Comparison of ENCODE assay signal across 8 mouse cellular contexts in genomic region chr5:36529698-36530097, GRCm38 (mm10). TPM values are rescaled to one million over a fixed set of nuclear protein-coding genes. Genes with fewer than 3 reads are reported as not detected.
A peak's percentile ranks its signal among the peaks of the same experiment; 100 is the strongest.
DNase-seq lines count a peak whose midpoint lies in the region; ATAC-seq and TF ChIP-seq lines count a peak whose summit lies in the region.

No protein-coding gene starts in this region.

- peak overlapping the region; percentile 82 for H3K4me2 ChIP-seq in heart, embryonic 11.5 days
- H3K4me2 ChIP-seq in forebrain, embryonic 11.5 days (ENCODE audit: low read depth, low read length, severe bottlenecking) = peak overlapping the region; percentile 82
- H3K4me2 ChIP-seq in liver, embryonic 13.5 days = peak overlapping the region; percentile 95

- peak overlapping the region; percentile 79 for H3K4me3 ChIP-seq in heart, embryonic 11.5 days (ENCODE audit: low read depth, low read length)
- peak overlapping the region; percentile 55 for H3K4me3 ChIP-seq in C2C12 (ENCODE audit: insufficient read depth, poor library complexity, severe bottlenecking)
- peak overlapping the region; percentile 78 for H3K4me3 ChIP-seq in forebrain, embryonic 11.5 days (ENCODE audit: low read depth, low read length)
- H3K4me3 ChIP-seq in liver, embryonic 13.5 days (replicated peaks) = peak overlapping the region; percentile 80

- H3K27ac ChIP-seq in heart, embryonic 11.5 days (ENCODE audit: low read depth, low read length) = no peak overlapping the region
- H3K27ac ChIP-seq in forebrain, embryonic 11.5 days (ENCODE audit: low read depth, low read length) = no peak overlapping the region
- H3K27ac ChIP-seq in liver, embryonic 13.5 days = peak overlapping the region; percentile 59

- no peak for DNase-seq in heart, adult 8-10 months (ENCODE audit: low spot score)
- DNase-seq in forebrain, embryonic 11.5 days (ENCODE audit: low spot score) = no peak
- DNase-seq in liver, embryonic 13.5 days = no peak
- DNase-seq in adrenal gland, postnatal 25 days = no peak
- DNase-seq in adipocyte (ENCODE audit: low spot score) = no peak
- no peak for DNase-seq in spleen, adult 12 weeks (ENCODE audit: low spot score)

- peaks cover 17% of the 10 kb centered on the region for H3K4me1 ChIP-seq in heart, embryonic 11.5 days (ENCODE audit: control insufficient read depth, insufficient read depth, low read length)
- H3K4me1 ChIP-seq in forebrain, embryonic 11.5 days (replicated peaks; ENCODE audit: control insufficient read depth, insufficient read depth, low read length) = peaks cover 10% of the 10 kb centered on the region
- peaks cover 53% of the 10 kb centered on the region for H3K4me1 ChIP-seq in liver, embryonic 13.5 days (replicated peaks)

- peak overlapping the region; percentile 84 for H3ac ChIP-seq in C2C12 (ENCODE audit: control insufficient read depth, insufficient read length, low read depth)

- H3K79me2 ChIP-seq in C2C12 (ENCODE audit: control insufficient read depth, insufficient read depth) = peaks cover 32% of the 10 kb centered on the region

- WGBS in heart, embryonic 11.5 days (ENCODE audit: insufficient replicate concordance) = 9% methylated on average over 5 of the region's 5 CpGs
- WGBS in forebrain, embryonic 11.5 days = 10% methylated on average over 5 of the region's 5 CpGs
- WGBS in liver, embryonic 13.5 days (ENCODE audit: insufficient replicate concordance) = 18% methylated on average over 5 of the region's 5 CpGs

- no peaks in the 10 kb centered on the region for H3K79me3 ChIP-seq in C2C12 (ENCODE audit: low read depth)

- H3K9me3 ChIP-seq in heart, embryonic 11.5 days (replicated peaks; ENCODE audit: control insufficient read depth, low read length) = no peaks in the 10 kb centered on the region
- no peaks in the 10 kb centered on the region for H3K9me3 ChIP-seq in forebrain, embryonic 11.5 days (ENCODE audit: control insufficient read depth, low read length)
- H3K9me3 ChIP-seq in liver, embryonic 13.5 days (replicated peaks) = no peaks in the 10 kb centered on the region

- no peaks in the 10 kb centered on the region for H3K27me3 ChIP-seq in heart, embryonic 11.5 days (ENCODE audit: control insufficient read depth, insufficient read depth, low read length)
- H3K27me3 ChIP-seq in C2C12 (ENCODE audit: control insufficient read depth, insufficient read depth, insufficient read length) = no peaks in the 10 kb centered on the region
- H3K27me3 ChIP-seq in forebrain, embryonic 11.5 days (ENCODE audit: control insufficient read depth, insufficient read depth, low read length) = no peaks in the 10 kb centered on the region
- H3K27me3 ChIP-seq in liver, embryonic 13.5 days = no peaks in the 10 kb centered on the region

- ATAC-seq in heart, embryonic 11.5 days (replicated peaks; ENCODE audit: insufficient number of reproducible peaks, low FRiP score, low TSS enrichment) = no peak
- ATAC-seq in forebrain, embryonic 11.5 days (replicated peaks; ENCODE audit: low FRiP score) = peak; percentile 4; the same call in 1 of the 2 replicates
- ATAC-seq in liver, embryonic 13.5 days (ENCODE audit: low read depth) = no peak

- no peaks in the 10 kb centered on the region for H3K36me3 ChIP-seq in heart, embryonic 11.5 days (ENCODE audit: control insufficient read depth, insufficient read depth, low read length)
- no peaks in the 10 kb centered on the region for H3K36me3 ChIP-seq in C2C12 (ENCODE audit: control insufficient read depth, insufficient read depth)
- no peaks in the 10 kb centered on the region; the same call in 1 of the 2 replicates for H3K36me3 ChIP-seq in forebrain, embryonic 11.5 days (ENCODE audit: control insufficient read depth, insufficient read depth, low read length)
- H3K36me3 ChIP-seq in liver, embryonic 13.5 days = peaks cover 4% of the 10 kb centered on the region; the same call in 1 of the 2 replicates

- TF ChIP-seq CTCF in C2C12 (IDR thresholded peaks at IDR 0.05; ENCODE audit: control insufficient read depth, insufficient read depth, insufficient read length) = no peak

- H3K9ac ChIP-seq in heart, embryonic 11.5 days (ENCODE audit: low read depth, low read length) = peak overlapping the region; percentile 76
- peak overlapping the region; percentile 85 for H3K9ac ChIP-seq in forebrain, embryonic 11.5 days (ENCODE audit: low read length)
- H3K9ac ChIP-seq in liver, embryonic 13.5 days = peak overlapping the region; percentile 85

TF ChIP-seq in C2C12, 6 proteins besides CTCF, POLR2A, EP300 and RAD21:
- TF ChIP-seq FOSL1 (IDR thresholded peaks at IDR 0.05; ENCODE audit: insufficient read depth, low read length, poor library complexity, severe bottlenecking) = no peak
- no peak for TF ChIP-seq MYOD1 (IDR thresholded peaks at IDR 0.05; ENCODE audit: control insufficient read depth, insufficient read length, low read depth)
- TF ChIP-seq MAX (IDR thresholded peaks at IDR 0.05) = no peak
- TF ChIP-seq MYOG (IDR thresholded peaks at IDR 0.05; ENCODE audit: control insufficient read depth, extremely low read depth, insufficient read length) = no peak
- no peak for TF ChIP-seq CEBPB (IDR thresholded peaks at IDR 0.05; ENCODE audit: low read depth)
- no peak for TF ChIP-seq USF1 (IDR thresholded peaks at IDR 0.05; ENCODE audit: low read depth)

RNA-seq across cellular contexts. Expression of gene Ccdc96, which starts 45.3 kb away (rescaled TPM):
- polyA plus RNA-seq in heart, embryonic 11.5 days (2014; fragmentation: Nextera tagmentation; extraction: Ambion mirVana) = 0.25 and 0.44 TPM in 2 replicates
- under 1 TPM; 0.25 to 0.49 (median 0.31) TPM for total RNA-seq in heart, adult 8-10 months (2022)
- 0.42 TPM for polyA plus RNA-seq in C2C12 (2012; fragmentation: generic; extraction: Trizol)
- 3.9 and 4.2 TPM in 2 replicates for polyA plus RNA-seq in forebrain, embryonic 11.5 days (2014; fragmentation: Nextera tagmentation; extraction: Ambion mirVana)
- polyA plus RNA-seq in liver, embryonic 13.5 days (2015; fragmentation: Nextera tagmentation; extraction: Ambion mirVana) = 0.08 and 0.14 TPM in 2 replicates
- 0.43 and 0.49 TPM in 2 replicates for total RNA-seq in adrenal gland, postnatal 25 days (2021)

RNA-seq across cellular contexts. Expression of gene Tada2b, which starts 45.6 kb away (rescaled TPM):
- polyA plus RNA-seq in heart, embryonic 11.5 days (2014; fragmentation: Nextera tagmentation; extraction: Ambion mirVana) = 2.8 and 3.3 TPM in 2 replicates
- total RNA-seq in heart, adult 8-10 months (2022) = 10 to 100 TPM; 13.8 to 17.5 (median 15.3) TPM
- 10.2 TPM for polyA plus RNA-seq in C2C12 (2012; fragmentation: generic; extraction: Trizol)
- 3.2 and 3.5 TPM in 2 replicates for polyA plus RNA-seq in forebrain, embryonic 11.5 days (2014; fragmentation: Nextera tagmentation; extraction: Ambion mirVana)
- 1.2 TPM in 2 replicates for polyA plus RNA-seq in liver, embryonic 13.5 days (2015; fragmentation: Nextera tagmentation; extraction: Ambion mirVana)
- 34.1 and 40.9 TPM in 2 replicates for total RNA-seq in adrenal gland, postnatal 25 days (2021)
